Mouse (Mus musculus): ENCODE data around the gene Pde2a. TPM values are rescaled to one million over a fixed set of nuclear protein-coding genes. Genes with fewer than 3 reads are reported as not detected.

Gene Pde2a
- polyA plus RNA-seq, 1 experiment = 33.2 TPM

DNA sequence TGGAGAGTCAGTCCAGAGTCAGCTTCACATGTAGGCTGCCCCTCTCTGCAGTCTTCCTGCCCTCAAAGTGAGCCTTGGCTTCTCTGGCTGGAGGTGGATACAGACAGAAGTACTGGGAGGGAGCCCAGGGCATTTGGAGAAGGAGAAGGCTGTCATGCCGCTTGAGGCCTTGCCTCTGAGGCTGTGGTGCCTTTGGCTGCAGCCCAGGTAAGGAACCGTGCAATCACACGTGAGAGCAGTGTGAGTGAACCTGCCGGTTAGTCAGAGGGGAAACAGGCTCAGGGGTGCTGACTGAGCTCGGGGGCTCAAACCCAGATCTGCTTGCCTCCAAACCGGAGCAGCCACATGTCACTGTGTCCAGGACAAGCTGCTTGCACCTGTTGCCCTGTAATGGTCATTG is 40.0 kb upstream of the Pde2a start:
- TF ChIP-seq CTCF (IDR thresholded peaks at IDR 0.05; ENCODE audit: control insufficient read depth, insufficient read depth, low read length) (no peak), POLR2A (IDR thresholded peaks at IDR 0.05; ENCODE audit: borderline replicate concordance, control insufficient read depth, low read depth, low read length) (peak; percentile 29; the same call in 1 of the 2 replicates)
- 56% methylated on average over 6 of the region's 6 CpGs for WGBS
- no peak overlapping the region for H3K4me3 ChIP-seq (replicated peaks; ENCODE audit: control insufficient read depth, low read depth, low read length)
- H3K4me1 ChIP-seq (ENCODE audit: control insufficient read depth, insufficient read depth, low read length) = peaks cover 7% of the 10 kb centered on the region; the same call in 1 of the 2 replicates
- no peak overlapping the region for H3K27ac ChIP-seq (ENCODE audit: control insufficient read depth, insufficient read depth, low read depth, low read length, poor library complexity)

DNA sequence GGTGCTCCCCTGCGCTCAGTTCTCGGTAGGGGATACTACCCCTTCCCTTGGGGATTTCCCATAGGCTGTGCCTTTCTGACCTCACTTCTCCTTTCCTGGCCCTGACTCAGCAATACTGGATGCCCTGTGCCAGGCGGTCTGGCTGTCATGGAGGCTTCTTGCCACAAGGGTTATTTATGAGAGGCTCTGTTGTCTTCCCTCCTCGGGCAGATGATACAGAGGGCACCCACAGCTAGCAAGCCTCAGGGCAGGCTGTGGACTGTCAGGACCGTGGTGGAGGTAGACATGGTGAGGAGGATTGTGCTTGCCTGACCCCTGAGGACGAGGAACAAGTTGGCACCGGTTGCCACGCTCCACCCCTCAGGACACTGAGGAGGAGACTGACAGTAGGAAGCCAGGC is 39.1 kb upstream of the Pde2a start:
- TF ChIP-seq POLR2A (IDR thresholded peaks at IDR 0.05; ENCODE audit: borderline replicate concordance, control insufficient read depth, low read depth, low read length) = no peak
- peak; percentile 29; the same call in 1 of the 2 replicates for TF ChIP-seq CTCF (IDR thresholded peaks at IDR 0.05; ENCODE audit: control insufficient read depth, insufficient read depth, low read length)
- H3K4me3 ChIP-seq (replicated peaks; ENCODE audit: control insufficient read depth, low read depth, low read length) = no peak overlapping the region
- peak overlapping the region; percentile 23; the same call in 1 of the 2 replicates for H3K27ac ChIP-seq (ENCODE audit: control insufficient read depth, insufficient read depth, low read depth, low read length, poor library complexity)
- WGBS = 17% methylated on average over 8 of the region's 8 CpGs
- H3K4me1 ChIP-seq (ENCODE audit: control insufficient read depth, insufficient read depth, low read length) = peaks cover 7% of the 10 kb centered on the region; the same call in 1 of the 2 replicates

DNA sequence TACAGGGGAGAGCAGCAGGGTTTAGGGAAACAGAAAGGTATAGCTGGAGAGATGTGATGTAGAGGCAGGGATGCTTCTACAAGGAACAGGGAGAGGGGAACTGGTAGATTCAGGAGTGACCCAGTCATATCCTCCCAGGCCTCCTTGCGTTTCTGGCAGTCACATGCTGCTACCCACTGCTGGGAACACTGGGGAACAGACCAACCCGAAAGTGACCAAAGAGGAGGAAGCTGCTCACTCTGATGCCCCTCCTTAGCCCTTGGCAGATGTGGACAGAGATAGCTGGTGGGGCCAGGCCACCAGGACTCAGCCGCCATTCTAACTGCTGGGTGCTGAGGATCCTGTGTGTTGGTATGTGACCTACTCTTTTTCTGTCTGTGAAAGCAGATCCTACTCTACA is 37.7 kb upstream of the Pde2a start:
- H3K4me3 ChIP-seq (replicated peaks; ENCODE audit: control insufficient read depth, low read depth, low read length) = no peak overlapping the region
- 34% methylated on average over 3 of the region's 3 CpGs for WGBS
- H3K4me1 ChIP-seq (ENCODE audit: control insufficient read depth, insufficient read depth, low read length) = peaks cover 6% of the 10 kb centered on the region; the same call in 1 of the 2 replicates
- TF ChIP-seq CTCF (IDR thresholded peaks at IDR 0.05; ENCODE audit: control insufficient read depth, insufficient read depth, low read length) (no peak), POLR2A (IDR thresholded peaks at IDR 0.05; ENCODE audit: borderline replicate concordance, control insufficient read depth, low read depth, low read length) (no peak)
- H3K27ac ChIP-seq (ENCODE audit: control insufficient read depth, insufficient read depth, low read depth, low read length, poor library complexity) = no peak overlapping the region

DNA sequence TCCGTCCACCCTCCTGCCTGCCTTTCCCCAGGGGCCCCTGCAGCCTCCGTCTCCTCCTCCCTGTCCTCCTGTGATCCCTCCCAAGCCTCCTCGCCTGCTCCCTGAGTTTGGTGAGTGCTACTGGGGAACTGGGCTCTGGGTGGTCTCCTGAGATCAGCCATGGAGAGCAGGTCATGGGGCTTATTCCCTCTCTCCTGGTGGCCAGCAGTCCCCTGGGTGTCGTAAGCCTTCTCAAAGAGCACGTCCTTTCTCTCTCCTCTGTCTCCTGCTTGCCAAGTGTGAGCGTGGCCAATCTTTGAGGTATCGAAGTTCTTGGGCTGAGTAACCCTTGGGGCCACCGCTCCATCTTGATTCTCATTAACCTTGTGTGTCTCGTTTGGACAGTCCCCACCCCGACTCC is 36.6 kb upstream of the Pde2a start:
- H3K4me1 ChIP-seq (ENCODE audit: control insufficient read depth, insufficient read depth, low read length) = peaks cover 3% of the 10 kb centered on the region; the same call in 1 of the 2 replicates
- TF ChIP-seq POLR2A (IDR thresholded peaks at IDR 0.05; ENCODE audit: borderline replicate concordance, control insufficient read depth, low read depth, low read length) (no peak), CTCF (IDR thresholded peaks at IDR 0.05; ENCODE audit: control insufficient read depth, insufficient read depth, low read length) (no peak)
- 83% methylated on average over 10 of the region's 10 CpGs for WGBS
- no peak overlapping the region for H3K4me3 ChIP-seq (replicated peaks; ENCODE audit: control insufficient read depth, low read depth, low read length)
- peak overlapping the region; percentile 15; the same call in 1 of the 2 replicates for H3K27ac ChIP-seq (ENCODE audit: control insufficient read depth, insufficient read depth, low read depth, low read length, poor library complexity)

DNA sequence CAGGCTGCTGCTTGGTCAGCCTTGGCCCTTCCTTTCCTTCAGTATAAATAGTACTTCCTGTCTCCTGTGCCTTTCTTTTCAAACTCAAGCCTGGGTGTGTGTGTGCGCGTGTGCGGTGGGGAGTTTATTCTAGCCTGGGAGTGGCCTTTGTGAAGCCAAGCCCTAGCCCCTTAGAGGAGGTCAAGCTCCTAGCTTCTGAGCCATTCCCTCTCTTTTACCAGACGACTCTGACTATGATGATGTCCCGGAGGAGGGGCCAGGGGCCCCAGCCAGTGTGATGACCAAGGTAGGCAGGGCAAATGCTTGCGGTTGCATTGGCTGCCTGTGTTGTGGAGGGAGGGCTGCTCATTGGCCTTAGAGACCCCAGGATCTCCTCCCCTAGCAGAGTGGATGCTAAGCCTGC is 36.2 kb upstream of the Pde2a start:
- Histone ChIP-seq H3K4me1 (ENCODE audit: control insufficient read depth, insufficient read depth, low read length) (peaks cover 3% of the 10 kb centered on the region; the same call in 1 of the 2 replicates), H3K27ac (ENCODE audit: control insufficient read depth, insufficient read depth, low read depth, low read length, poor library complexity) (no peak overlapping the region), H3K4me3 (replicated peaks; ENCODE audit: control insufficient read depth, low read depth, low read length) (no peak overlapping the region)
- no peak for TF ChIP-seq CTCF (IDR thresholded peaks at IDR 0.05; ENCODE audit: control insufficient read depth, insufficient read depth, low read length)
- TF ChIP-seq POLR2A (IDR thresholded peaks at IDR 0.05; ENCODE audit: borderline replicate concordance, control insufficient read depth, low read depth, low read length) = no peak
- 82% methylated on average over 6 of the region's 6 CpGs for WGBS

DNA sequence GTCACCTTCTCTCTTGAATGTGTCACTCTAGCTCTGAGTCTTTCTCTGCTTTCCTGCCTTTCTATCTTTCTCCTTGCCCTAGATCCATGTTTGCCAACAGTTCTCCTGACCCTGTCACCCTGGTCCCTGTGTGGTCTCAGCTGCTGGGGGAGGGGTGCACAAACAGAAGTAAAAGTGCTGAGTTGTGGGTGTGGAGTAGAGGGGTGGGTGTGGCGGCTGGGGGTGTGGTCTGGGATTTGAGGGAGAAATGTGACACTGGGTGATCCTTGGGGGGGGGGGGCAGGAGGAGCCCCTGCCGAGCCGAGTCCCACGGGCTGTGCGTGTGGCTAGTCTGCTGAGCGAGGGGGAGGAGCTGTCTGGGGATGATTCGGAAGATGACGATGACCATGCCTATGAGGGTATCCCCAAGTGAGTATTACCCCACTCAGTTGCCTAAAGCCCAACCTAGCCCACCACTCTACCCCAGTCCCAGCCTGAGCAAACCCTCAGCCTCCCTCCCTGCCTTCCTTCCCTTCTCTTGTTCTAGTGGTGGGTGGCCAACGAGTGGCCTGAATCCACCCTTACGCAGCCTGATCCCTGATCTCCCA is 35.5 kb upstream of the Pde2a start:
- no peak for TF ChIP-seq POLR2A (IDR thresholded peaks at IDR 0.05; ENCODE audit: borderline replicate concordance, control insufficient read depth, low read depth, low read length)
- WGBS = 85% methylated on average over 10 of the region's 10 CpGs
- H3K4me3 ChIP-seq (replicated peaks; ENCODE audit: control insufficient read depth, low read depth, low read length) = no peak overlapping the region
- no peak overlapping the region for H3K27ac ChIP-seq (ENCODE audit: control insufficient read depth, insufficient read depth, low read depth, low read length, poor library complexity)
- peaks cover 3% of the 10 kb centered on the region; the same call in 1 of the 2 replicates for H3K4me1 ChIP-seq (ENCODE audit: control insufficient read depth, insufficient read depth, low read length)

DNA sequence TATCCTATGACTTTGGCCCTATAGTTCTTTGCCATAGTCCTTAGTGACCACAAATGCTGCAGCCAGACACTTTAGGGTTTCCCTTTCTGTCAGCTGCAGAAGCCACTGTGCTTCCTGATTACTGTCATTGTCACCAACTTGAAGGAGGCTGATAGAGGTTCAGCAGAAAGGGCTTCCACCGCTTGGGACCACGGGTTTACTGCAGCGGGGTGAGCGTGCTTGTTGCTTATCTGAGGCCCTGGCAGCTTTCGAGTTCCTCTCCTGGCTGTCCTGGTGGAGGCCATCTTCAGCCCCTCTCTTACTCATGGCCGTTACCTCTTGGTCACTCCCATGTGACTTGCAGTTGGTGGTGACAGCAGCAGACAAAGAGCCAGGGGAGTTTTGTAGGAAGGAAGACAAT is 32.2 kb upstream of the Pde2a start:
- no peak overlapping the region for H3K27ac ChIP-seq (ENCODE audit: control insufficient read depth, insufficient read depth, low read depth, low read length, poor library complexity)
- H3K4me3 ChIP-seq (replicated peaks; ENCODE audit: control insufficient read depth, low read depth, low read length) = no peak overlapping the region
- no peak for TF ChIP-seq CTCF (IDR thresholded peaks at IDR 0.05; ENCODE audit: control insufficient read depth, insufficient read depth, low read length)
- TF ChIP-seq POLR2A (IDR thresholded peaks at IDR 0.05; ENCODE audit: borderline replicate concordance, control insufficient read depth, low read depth, low read length) = no peak
- 27% methylated on average over 6 of the region's 6 CpGs for WGBS
- no peaks in the 10 kb centered on the region; the same call in 1 of the 2 replicates for H3K4me1 ChIP-seq (ENCODE audit: control insufficient read depth, insufficient read depth, low read length)

DNA sequence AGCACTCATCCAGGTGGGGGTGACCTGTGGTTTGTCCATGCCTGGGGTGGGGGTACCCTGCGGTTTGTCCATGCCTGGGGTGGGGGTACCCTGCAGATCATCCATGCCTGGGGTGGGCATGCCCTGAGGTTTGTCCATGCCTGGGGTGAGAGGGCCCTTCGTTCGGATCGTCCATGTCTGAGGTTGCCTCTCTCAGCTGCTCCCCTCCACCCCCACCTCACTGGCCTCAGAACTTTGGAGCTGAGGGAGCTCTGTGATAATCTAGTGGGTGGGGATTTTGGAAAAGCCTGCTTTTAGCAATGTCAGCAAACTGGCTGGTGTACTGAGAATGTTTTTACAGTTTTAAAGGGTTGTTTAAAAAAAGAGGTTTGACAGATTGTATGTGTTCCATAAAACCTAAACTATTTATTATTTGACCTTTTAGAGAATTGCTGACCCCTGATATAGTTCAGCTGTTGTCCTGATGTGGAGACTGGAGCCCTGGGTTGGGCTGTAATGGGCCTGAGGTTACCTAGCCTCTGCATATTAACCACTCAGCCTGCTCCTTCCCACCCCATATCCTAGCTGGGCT is 29.5 kb upstream of the Pde2a start:
- TF ChIP-seq CTCF (IDR thresholded peaks at IDR 0.05; ENCODE audit: control insufficient read depth, insufficient read depth, low read length) (no peak), POLR2A (IDR thresholded peaks at IDR 0.05; ENCODE audit: borderline replicate concordance, control insufficient read depth, low read depth, low read length) (no peak)
- Histone ChIP-seq H3K27ac (ENCODE audit: control insufficient read depth, insufficient read depth, low read depth, low read length, poor library complexity) (no peak overlapping the region), H3K4me1 (ENCODE audit: control insufficient read depth, insufficient read depth, low read length) (no peaks in the 10 kb centered on the region), H3K4me3 (replicated peaks; ENCODE audit: control insufficient read depth, low read depth, low read length) (no peak overlapping the region)
- WGBS = 87% methylated on average over 4 of the region's 4 CpGs
